Mouse (Mus musculus) midbrain, embryonic 12.5 days (tissue): ENCODE results near the gene Gm8369. TPM values are rescaled to one million over a fixed set of nuclear protein-coding genes. Genes with fewer than 3 reads are reported as not detected.
"Not testable (repeated sequence)": the region's sequence is repeated elsewhere in the genome, so short reads cannot be mapped to it uniquely, and the experiment has no call there.

Source experiments
- ATAC-seq: fragments of 200-750 bp; cut with Nextera tagmentation; 2 replicates; pipeline ENCODE4 v1.8.0; 2017; ENCODE audit warnings: low read depth, moderate TSS enrichment, moderate library complexity; ENCODE audit not compliant: low FRiP score
- H3K27ac ChIP-seq: fragments of 300-500 bp; sonication (generic); replicated peaks from 2 replicates; pipeline ENCODE4 v1.5.1; 2016; ENCODE audit warnings: mild to moderate bottlenecking
- H3K27me3 ChIP-seq: fragments of 300-500 bp; sonication (generic); 2 replicates; pipeline ENCODE4 v1.6.1; 2016; ENCODE audit warnings: mild to moderate bottlenecking
- H3K36me3 ChIP-seq: fragments of 300-500 bp; sonication (generic); 2 replicates; pipeline ENCODE4 v1.6.1; 2016
- H3K4me1 ChIP-seq: fragments of 300-500 bp; sonication (generic); 2 replicates; pipeline ENCODE4 v1.6.1; 2016
- H3K4me2 ChIP-seq: fragments of 300-500 bp; sonication (generic); replicated peaks from 2 replicates; pipeline ENCODE4 v1.6.1; 2016; ENCODE audit warnings: mild to moderate bottlenecking, moderate library complexity
- H3K4me3 ChIP-seq: fragments of 300-500 bp; sonication (generic); 2 replicates; pipeline ENCODE4 v1.5.1; 2016; ENCODE audit warnings: mild to moderate bottlenecking
- H3K9ac ChIP-seq: fragments of 300-500 bp; sonication (generic); replicated peaks from 2 replicates; pipeline ENCODE4 v1.6.1; 2016; ENCODE audit warnings: mild to moderate bottlenecking, moderate library complexity
- H3K9me3 ChIP-seq: fragments of 300-500 bp; sonication (generic); 2 replicates; pipeline ENCODE4 v1.6.1; 2016; ENCODE audit warnings: mild to moderate bottlenecking
- WGBS: fragments of 180-500 bp; shearing (Covaris S2); methylation state at CpG from one replicate; pipeline ENCODE4 v1.1.7; 2016; 5-methylcytosine and 5-hydroxymethylcytosine counted together
- polyA plus RNA-seq: library from polyadenylated mRNA; unstranded; fragments of >200 nt; fragmentation: Nextera tagmentation; extraction: Ambion mirVana; gene quantifications from 2 replicates; pipeline ENCODE4 v1.2.1, GENCODE M21; 2016

Gm8369 gene
- polyA plus RNA-seq, 1 experiment from 2014 or later = not detected

DNA sequence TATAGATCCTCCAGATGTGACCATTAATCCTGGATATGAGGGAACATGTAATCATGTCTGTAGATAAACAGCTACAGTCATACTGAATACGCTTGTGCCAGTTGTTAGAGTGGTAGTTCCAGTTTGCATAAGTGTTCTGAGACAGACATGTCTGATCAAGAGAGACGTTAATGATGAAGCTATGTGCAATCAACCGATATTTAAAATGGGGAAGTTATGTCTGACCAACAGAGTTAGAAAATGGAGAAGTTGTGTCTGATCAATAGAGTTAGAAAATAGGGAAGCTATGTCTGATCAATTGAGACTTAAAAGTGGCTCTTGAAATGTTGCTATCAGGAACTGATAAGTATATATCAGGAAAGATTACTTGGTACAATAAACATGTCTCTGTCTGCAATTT, 472 bp upstream of the Gm8369 start:
- 92% methylated on average over 3 of the region's 3 CpGs for WGBS
- H3K36me3 ChIP-seq = no peaks in the 10 kb centered on the region
- H3K4me3 ChIP-seq = no peak overlapping the region
- H3K27ac ChIP-seq = no peak overlapping the region
- H3K4me1 ChIP-seq = no peaks in the 10 kb centered on the region
- H3K9me3 ChIP-seq = no peaks in the 10 kb centered on the region
- ATAC-seq = no peak
- H3K27me3 ChIP-seq = no peaks in the 10 kb centered on the region
- H3K4me2 ChIP-seq = no peak overlapping the region
- H3K9ac ChIP-seq = no peak overlapping the region

DNA sequence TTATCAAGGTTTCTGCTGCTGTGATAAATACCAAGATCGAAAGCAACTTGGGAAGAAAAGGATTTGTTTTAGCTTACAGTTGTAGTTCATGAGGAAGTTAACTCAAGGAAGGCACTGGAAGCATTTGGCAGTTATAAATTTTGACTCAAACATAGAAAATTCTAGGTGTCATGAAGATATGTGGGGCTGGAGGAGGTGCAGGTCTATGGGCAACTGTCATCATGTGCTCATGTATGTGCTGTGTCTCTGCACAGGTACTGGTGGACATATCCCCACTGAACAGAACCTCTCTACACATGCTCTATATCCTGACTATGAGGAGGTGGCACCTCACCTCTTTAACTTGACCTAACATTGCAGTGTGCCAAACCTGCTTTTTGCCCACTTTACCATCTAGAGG, 861 bp downstream of the Gm8369 start:
- H3K9ac ChIP-seq = no peak overlapping the region
- no peaks in the 10 kb centered on the region for H3K4me1 ChIP-seq
- WGBS = 90% methylated on average over 1 of the region's 1 CpGs
- no peak overlapping the region for H3K4me2 ChIP-seq
- no peak overlapping the region for H3K27ac ChIP-seq
- H3K4me3 ChIP-seq = no peak overlapping the region
- no peaks in the 10 kb centered on the region for H3K9me3 ChIP-seq
- H3K36me3 ChIP-seq = no peaks in the 10 kb centered on the region
- no peak for ATAC-seq
- no peaks in the 10 kb centered on the region for H3K27me3 ChIP-seq

DNA sequence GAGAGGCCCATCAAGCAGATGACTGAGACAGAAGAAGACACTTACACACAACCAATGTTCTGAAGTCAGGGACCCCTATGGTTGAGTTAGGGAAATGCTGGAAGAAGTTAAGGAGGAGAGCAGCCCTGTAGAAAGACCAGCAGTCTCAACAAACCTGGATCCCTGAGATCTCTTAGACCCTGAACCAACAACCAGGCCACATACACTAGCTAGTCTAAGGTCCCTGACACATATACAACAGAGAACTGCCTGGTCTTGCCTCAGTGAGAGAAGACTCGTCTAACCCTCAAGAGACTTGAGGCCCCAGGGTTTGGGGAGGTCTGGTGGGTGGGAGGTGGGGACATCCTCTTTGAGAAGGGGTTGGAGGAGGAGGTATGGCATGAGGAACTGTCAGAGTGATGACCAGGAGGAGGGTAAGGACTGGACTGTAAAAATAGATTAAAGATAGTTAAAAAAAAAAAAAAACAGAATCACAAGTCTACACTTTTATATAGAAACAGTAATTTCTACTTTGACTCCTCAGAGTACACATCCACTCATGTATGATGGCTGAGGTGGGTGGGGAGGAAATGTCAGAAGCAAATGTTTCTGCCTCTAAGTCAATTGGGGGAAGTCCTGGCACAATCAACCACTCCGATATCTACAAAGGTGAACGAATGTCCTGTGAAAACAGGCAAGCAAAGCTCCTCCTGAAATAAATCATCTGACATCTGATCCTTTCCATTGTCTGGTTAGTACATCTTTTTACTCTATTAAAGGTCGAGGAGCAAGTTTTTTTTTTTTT, 5.9 kb downstream of the Gm8369 start:
- Histone ChIP-seq H3K27me3 (no peaks in the 10 kb centered on the region), H3K36me3 (no peaks in the 10 kb centered on the region), H3K9me3 (no peaks in the 10 kb centered on the region), H3K4me3 (no peak overlapping the region), H3K9ac (no peak overlapping the region), H3K27ac (no peak overlapping the region), H3K4me1 (no peaks in the 10 kb centered on the region), H3K4me2 (no peak overlapping the region)
- WGBS = 75% methylated on average over 4 of the region's 4 CpGs
- ATAC-seq = no peak

DNA sequence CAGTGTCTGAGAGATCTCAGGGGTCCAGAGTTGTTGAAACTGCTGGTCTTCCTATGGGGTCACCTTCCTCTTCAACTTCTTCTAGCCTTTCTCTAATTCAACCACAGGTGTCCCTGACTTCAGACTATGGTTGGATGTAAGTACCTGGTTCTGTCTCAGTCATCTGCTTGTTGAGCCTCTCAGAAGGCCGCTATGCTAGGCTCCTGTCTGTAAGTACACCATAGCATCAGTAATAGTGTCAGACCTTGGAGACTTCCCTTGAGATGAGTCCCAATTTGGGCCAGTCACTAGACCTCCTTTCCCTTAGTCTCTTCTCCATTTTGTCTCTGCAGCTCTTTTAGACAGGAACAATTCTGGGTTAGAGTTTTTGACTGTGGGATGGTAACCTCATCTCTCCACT, 6.9 kb downstream of the Gm8369 start:
- 81% methylated on average over 1 of the region's 1 CpGs for WGBS
- no peak overlapping the region for H3K4me3 ChIP-seq
- H3K9me3 ChIP-seq = no peaks in the 10 kb centered on the region
- no peaks in the 10 kb centered on the region for H3K36me3 ChIP-seq
- no peak overlapping the region for H3K27ac ChIP-seq
- H3K4me1 ChIP-seq = no peaks in the 10 kb centered on the region
- H3K27me3 ChIP-seq = no peaks in the 10 kb centered on the region
- H3K9ac ChIP-seq = no peak overlapping the region
- ATAC-seq = no peak
- H3K4me2 ChIP-seq = no peak overlapping the region

DNA sequence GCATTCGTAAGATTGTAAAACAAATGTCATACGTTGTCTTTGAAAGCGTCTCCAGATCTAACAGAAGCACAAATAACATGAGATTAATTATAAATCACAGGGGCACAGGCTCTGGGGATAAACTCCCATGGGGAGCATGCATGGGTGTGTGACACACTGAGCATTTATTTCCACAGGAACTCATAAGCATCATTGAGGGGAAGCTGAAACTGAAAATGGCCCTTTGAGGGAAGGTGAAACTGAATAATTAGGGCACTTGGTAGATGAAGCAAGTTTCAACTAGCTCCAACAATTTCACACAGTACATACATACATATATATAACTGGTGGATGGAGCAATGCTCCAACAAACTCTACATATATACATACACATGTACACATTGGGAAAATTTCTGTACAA, 8.8 kb downstream of the Gm8369 start:
- Histone ChIP-seq H3K9me3 (no peaks in the 10 kb centered on the region), H3K4me1 (no peaks in the 10 kb centered on the region), H3K27ac (no peak overlapping the region), H3K9ac (no peak overlapping the region), H3K4me2 (no peak overlapping the region), H3K36me3 (no peaks in the 10 kb centered on the region), H3K4me3 (no peak overlapping the region), H3K27me3 (no peaks in the 10 kb centered on the region)
- no peak for ATAC-seq
- 89% methylated on average over 3 of the region's 3 CpGs for WGBS

DNA sequence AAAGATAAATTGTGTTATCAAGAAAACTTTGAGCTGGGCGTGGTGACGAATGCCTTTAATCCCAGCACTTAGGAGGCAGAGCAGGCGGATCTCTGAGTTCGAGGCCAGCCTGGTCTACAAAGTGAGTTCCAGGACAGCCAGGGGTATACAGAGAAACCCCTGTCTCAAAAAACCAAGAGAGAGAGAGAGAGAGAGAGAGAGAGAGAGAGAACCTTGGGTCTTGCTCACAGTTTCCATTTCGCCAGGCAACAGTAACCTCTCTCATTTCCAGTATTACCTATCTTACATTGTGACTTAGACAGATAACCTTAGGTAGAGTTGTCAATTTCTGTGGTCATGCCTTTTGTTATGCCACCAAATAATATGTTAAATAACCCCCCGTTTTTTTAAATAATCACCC, 10.6 kb downstream of the Gm8369 start:
- Histone ChIP-seq H3K9me3 (no peaks in the 10 kb centered on the region), H3K4me2 (no peak overlapping the region), H3K27me3 (no peaks in the 10 kb centered on the region), H3K9ac (no peak overlapping the region), H3K36me3 (no peaks in the 10 kb centered on the region), H3K4me1 (no peaks in the 10 kb centered on the region), H3K4me3 (no peak overlapping the region), H3K27ac (no peak overlapping the region)
- no peak for ATAC-seq
- WGBS = 86% methylated on average over 6 of the region's 6 CpGs

GRCm38 (mm10) chr19:11497300-11497699, 11.6 kb downstream of the Gm8369 start:
- 80% methylated on average over 1 of the region's 1 CpGs for WGBS
- not testable (repeated sequence) for H3K27ac ChIP-seq, H3K9ac ChIP-seq, H3K36me3 ChIP-seq, H3K4me1 ChIP-seq, H3K27me3 ChIP-seq, H3K4me2 ChIP-seq, H3K4me3 ChIP-seq, H3K9me3 ChIP-seq, ATAC-seq

- Histone ChIP-seq H3K27ac (no peak overlapping the region), H3K9me3 (no peaks in the 10 kb centered on the region), H3K27me3 (no peaks in the 10 kb centered on the region), H3K4me2 (no peak overlapping the region), H3K9ac (no peak overlapping the region), H3K4me3 (no peak overlapping the region), H3K4me1 (no peaks in the 10 kb centered on the region), H3K36me3 (no peaks in the 10 kb centered on the region)
- WGBS = 90% methylated on average over 1 of the region's 1 CpGs
- ATAC-seq = no peak
These were observed 15.1 kb downstream of the Gm8369 start for GRCm38 (mm10) chr19:11500796-11501195.

DNA sequence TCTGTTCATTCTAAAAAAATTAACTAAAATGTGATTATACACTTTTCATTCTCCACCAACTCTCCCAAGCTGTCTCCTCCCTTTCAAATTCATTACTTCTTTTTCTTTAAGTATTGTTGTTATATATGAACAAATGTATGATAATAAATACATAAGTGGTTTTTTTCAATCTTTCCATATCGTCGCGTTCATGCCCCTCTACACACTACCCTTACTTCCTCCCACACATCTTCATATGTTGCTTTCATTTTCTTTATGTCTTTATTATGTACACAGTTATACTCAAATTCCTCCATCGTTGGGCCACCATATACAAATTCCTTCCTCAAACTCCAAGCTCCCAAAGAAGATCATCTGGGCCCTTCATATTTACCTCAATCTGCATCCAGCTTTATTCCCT, 15.6 kb downstream of the Gm8369 start:
- no peaks in the 10 kb centered on the region for H3K36me3 ChIP-seq
- H3K9me3 ChIP-seq = no peaks in the 10 kb centered on the region
- H3K4me1 ChIP-seq = no peaks in the 10 kb centered on the region
- WGBS = 94% methylated on average over 4 of the region's 4 CpGs
- no peak overlapping the region for H3K9ac ChIP-seq
- H3K4me3 ChIP-seq = no peak overlapping the region
- H3K4me2 ChIP-seq = no peak overlapping the region
- ATAC-seq = no peak
- H3K27me3 ChIP-seq = no peaks in the 10 kb centered on the region
- no peak overlapping the region for H3K27ac ChIP-seq

DNA sequence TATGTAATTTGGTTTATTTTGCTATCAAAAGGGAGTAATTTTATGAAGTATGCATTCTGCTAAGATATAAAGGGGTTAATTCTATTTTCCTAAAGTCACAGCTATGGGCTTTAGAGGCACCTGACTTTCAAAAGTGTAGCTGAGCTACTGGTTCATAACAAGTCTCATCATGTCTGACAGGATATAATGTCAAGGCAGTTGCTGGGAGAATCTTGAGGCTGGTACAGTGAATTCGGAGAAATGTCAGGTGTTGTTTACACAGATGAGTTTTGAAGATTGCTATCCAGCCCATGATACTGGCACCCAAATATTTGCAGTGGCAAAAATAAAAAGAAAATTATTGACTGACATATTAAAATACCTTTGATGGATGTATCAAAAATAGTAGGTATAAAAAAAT, 19.1 kb downstream of the Gm8369 start:
- Histone ChIP-seq H3K9me3 (no peaks in the 10 kb centered on the region), H3K4me1 (no peaks in the 10 kb centered on the region), H3K9ac (no peak overlapping the region), H3K36me3 (no peaks in the 10 kb centered on the region), H3K27ac (no peak overlapping the region), H3K4me3 (no peak overlapping the region), H3K27me3 (no peaks in the 10 kb centered on the region), H3K4me2 (no peak overlapping the region)
- 71% methylated on average over 1 of the region's 1 CpGs for WGBS
- ATAC-seq = no peak

- Histone ChIP-seq H3K4me3 (no peak overlapping the region), H3K27me3 (no peaks in the 10 kb centered on the region), H3K36me3 (no peaks in the 10 kb centered on the region), H3K4me2 (no peak overlapping the region), H3K9me3 (no peaks in the 10 kb centered on the region), H3K27ac (no peak overlapping the region), H3K9ac (no peak overlapping the region), H3K4me1 (no peaks in the 10 kb centered on the region)
- 64% methylated on average over 1 of the region's 1 CpGs for WGBS
- ATAC-seq = no peak
These were observed 27.7 kb downstream of the Gm8369 start for GRCm38 (mm10) chr19:11513458-11513857.

- Histone ChIP-seq H3K9me3 (no peaks in the 10 kb centered on the region), H3K4me2 (no peak within 1 kb of the TSS)
These were observed 30.5 kb downstream of the Gm8369 start, which contains the start of gene Ms4a6b for GRCm38 (mm10) chr19:11516246-11516645. Gene Ms4a6b, plus strand, starts transcription at chr19:11516512.

GRCm38 (mm10) chr19:11516845-11517244, 31.1 kb downstream of the Gm8369 start:
- H3K4me2 ChIP-seq = no peak overlapping the region
- H3K9ac ChIP-seq = no peak overlapping the region
- ATAC-seq = no peak
- H3K4me1 ChIP-seq = no peaks in the 10 kb centered on the region
- H3K4me3 ChIP-seq = no peak overlapping the region
- no peak overlapping the region for H3K27ac ChIP-seq
- no peaks in the 10 kb centered on the region for H3K27me3 ChIP-seq
- WGBS = 84% methylated on average over 4 of the region's 4 CpGs
- H3K36me3 ChIP-seq = no peaks in the 10 kb centered on the region
- H3K9me3 ChIP-seq = no peaks in the 10 kb centered on the region

More at GRCm38 (mm10) chr19:11516246-11516645, 30.5 kb downstream of the Gm8369 start, which contains the start of gene Ms4a6b:
- H3K9ac ChIP-seq = no peak within 1 kb of the TSS
- no peaks in the 10 kb centered on the region for H3K4me1 ChIP-seq
- H3K27me3 ChIP-seq = no peaks in the 10 kb centered on the region
- no peaks in the 10 kb centered on the region for H3K36me3 ChIP-seq
- no peak within 1 kb of the TSS for H3K4me3 ChIP-seq
- no peak for ATAC-seq
- no peak within 1 kb of the TSS for H3K27ac ChIP-seq
